Mouse (Mus musculus): ENCODE measurements around the gene Ryr3. TPM values are rescaled to one million over a fixed set of nuclear protein-coding genes. Genes with fewer than 3 reads are reported as not detected.

Ryr3 gene
- 2.0 and 2.1 TPM in 2 replicates for polyA plus RNA-seq (2015; fragmentation: Nextera tagmentation; extraction: Ambion mirVana)

- WGBS, result 0% methylated on average over 49 of the region's 72 CpGs
- TF ChIP-seq CTCF (IDR thresholded peaks at IDR 0.05; ENCODE audit: low read depth) (peak; percentile 30), EP300 (optimal IDR thresholded peaks at IDR 0.05) (no peak)
- Histone ChIP-seq H3K4me2 (replicated peaks; ENCODE audit: low read depth) (peak within 1 kb of the TSS; percentile 63), H3K27me3 (ENCODE audit: control insufficient read depth, insufficient read depth, low read length) (no peaks in the 10 kb centered on the region; the same call in 1 of the 2 replicates), H3K36me3 (ENCODE audit: control insufficient read depth, insufficient read depth, low read length) (no peaks in the 10 kb centered on the region), H3K27ac (replicated peaks) (peak within 1 kb of the TSS; percentile 45; the same call in 1 of the 2 replicates), H3K9ac (ENCODE audit: low read length) (peak within 1 kb of the TSS; percentile 48), H3K9me3 (ENCODE audit: control insufficient read depth, low read length) (no peaks in the 10 kb centered on the region), H3K4me1 (replicated peaks; ENCODE audit: control insufficient read depth, insufficient read depth) (no peaks in the 10 kb centered on the region), H3K4me3 (ENCODE audit: low read depth, low read length) (peak within 1 kb of the TSS; percentile 48)
- ATAC-seq (ENCODE audit: low FRiP score, low TSS enrichment) (peak; percentile 90), DNase-seq (ENCODE audit: low spot score) (peak; percentile 32)
Observed at GRCm38 (mm10) chr2:113216746-113217461, at the start of gene Ryr3. Gene Ryr3, minus strand, starts transcription at chr2:113217096.

- TF ChIP-seq EP300 (optimal IDR thresholded peaks at IDR 0.05) (no peak), CTCF (IDR thresholded peaks at IDR 0.05; ENCODE audit: low read depth) (no peak)
- 53% methylated on average over 5 of the region's 5 CpGs for WGBS
- no peak for ATAC-seq (ENCODE audit: low FRiP score, low TSS enrichment)
Observed at GRCm38 (mm10) chr2:113238871-113239270, 22.0 kb upstream of the Ryr3 start.

DNA sequence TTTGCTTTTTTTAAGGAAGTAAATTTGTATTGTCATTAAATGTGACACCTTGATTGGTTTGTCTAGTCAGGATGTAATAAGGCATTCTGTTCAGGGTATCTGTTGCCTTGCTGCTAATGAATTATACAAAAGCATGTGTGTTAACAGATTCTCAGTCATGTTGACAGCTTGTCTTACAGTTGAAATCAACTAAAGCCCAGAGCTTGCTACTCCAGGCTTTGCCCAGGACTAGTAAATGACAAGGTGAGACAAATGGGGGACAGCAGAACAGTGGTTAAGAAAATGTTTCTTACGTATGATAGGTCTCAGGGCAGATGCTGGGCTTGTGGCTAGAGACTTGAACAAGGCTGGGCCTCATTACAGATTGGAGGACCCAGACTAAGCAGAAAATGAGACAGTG, 20.1 kb upstream of the Ryr3 start:
- Histone ChIP-seq H3K27ac (replicated peaks) (no peak overlapping the region), H3K36me3 (ENCODE audit: control insufficient read depth, insufficient read depth, low read length) (no peaks in the 10 kb centered on the region), H3K9ac (ENCODE audit: low read length) (no peak overlapping the region), H3K4me2 (replicated peaks; ENCODE audit: low read depth) (no peak overlapping the region), H3K4me1 (replicated peaks; ENCODE audit: control insufficient read depth, insufficient read depth) (no peaks in the 10 kb centered on the region), H3K9me3 (ENCODE audit: control insufficient read depth, low read length) (no peaks in the 10 kb centered on the region), H3K4me3 (ENCODE audit: low read depth, low read length) (no peak overlapping the region), H3K27me3 (ENCODE audit: control insufficient read depth, insufficient read depth, low read length) (no peaks in the 10 kb centered on the region)
- TF ChIP-seq CTCF (IDR thresholded peaks at IDR 0.05; ENCODE audit: low read depth) (no peak), EP300 (optimal IDR thresholded peaks at IDR 0.05) (no peak)
- ATAC-seq (ENCODE audit: low FRiP score, low TSS enrichment) (no peak), DNase-seq (ENCODE audit: low spot score) (no peak)
- 72% methylated on average over 1 of the region's 1 CpGs for WGBS

More at GRCm38 (mm10) chr2:113238871-113239270, 22.0 kb upstream of the Ryr3 start:
- Histone ChIP-seq H3K27ac (replicated peaks) (no peak overlapping the region), H3K36me3 (ENCODE audit: control insufficient read depth, insufficient read depth, low read length) (no peaks in the 10 kb centered on the region), H3K4me3 (ENCODE audit: low read depth, low read length) (no peak overlapping the region), H3K9me3 (ENCODE audit: control insufficient read depth, low read length) (no peaks in the 10 kb centered on the region), H3K9ac (ENCODE audit: low read length) (no peak overlapping the region), H3K4me2 (replicated peaks; ENCODE audit: low read depth) (no peak overlapping the region), H3K4me1 (replicated peaks; ENCODE audit: control insufficient read depth, insufficient read depth) (no peaks in the 10 kb centered on the region), H3K27me3 (ENCODE audit: control insufficient read depth, insufficient read depth, low read length) (no peaks in the 10 kb centered on the region)
- DNase-seq (ENCODE audit: low spot score), result no peak

GRCm38 (mm10) chr2:113234559-113234958, 17.7 kb upstream of the Ryr3 start:
- Histone ChIP-seq H3K4me3 (ENCODE audit: low read depth, low read length) (no peak overlapping the region), H3K27ac (replicated peaks) (no peak overlapping the region), H3K27me3 (ENCODE audit: control insufficient read depth, insufficient read depth, low read length) (no peaks in the 10 kb centered on the region), H3K4me2 (replicated peaks; ENCODE audit: low read depth) (no peak overlapping the region), H3K36me3 (ENCODE audit: control insufficient read depth, insufficient read depth, low read length) (no peaks in the 10 kb centered on the region), H3K4me1 (replicated peaks; ENCODE audit: control insufficient read depth, insufficient read depth) (no peaks in the 10 kb centered on the region), H3K9ac (ENCODE audit: low read length) (no peak overlapping the region), H3K9me3 (ENCODE audit: control insufficient read depth, low read length) (no peaks in the 10 kb centered on the region)
- 11% methylated on average over 3 of the region's 3 CpGs for WGBS
- ATAC-seq (ENCODE audit: low FRiP score, low TSS enrichment) (no peak), DNase-seq (ENCODE audit: low spot score) (peak; percentile 18)
- TF ChIP-seq EP300 (optimal IDR thresholded peaks at IDR 0.05), result no peak
- TF ChIP-seq CTCF (IDR thresholded peaks at IDR 0.05; ENCODE audit: low read depth), result peak; percentile 84

- no peaks in the 10 kb centered on the region for H3K4me1 ChIP-seq (replicated peaks; ENCODE audit: control insufficient read depth, insufficient read depth)
- H3K4me3 ChIP-seq (ENCODE audit: low read depth, low read length), result no peak overlapping the region
- H3K9me3 ChIP-seq (ENCODE audit: control insufficient read depth, low read length), result no peaks in the 10 kb centered on the region
- ATAC-seq (ENCODE audit: low FRiP score, low TSS enrichment) (no peak), DNase-seq (ENCODE audit: low spot score) (no peak)
- H3K9ac ChIP-seq (ENCODE audit: low read length), result no peak overlapping the region
- WGBS, result 56% methylated on average over 3 of the region's 3 CpGs
- H3K27me3 ChIP-seq (ENCODE audit: control insufficient read depth, insufficient read depth, low read length), result no peaks in the 10 kb centered on the region
- H3K36me3 ChIP-seq (ENCODE audit: control insufficient read depth, insufficient read depth, low read length), result no peaks in the 10 kb centered on the region
- no peak for TF ChIP-seq EP300 (optimal IDR thresholded peaks at IDR 0.05)
- no peak for TF ChIP-seq CTCF (IDR thresholded peaks at IDR 0.05; ENCODE audit: low read depth)
- H3K27ac ChIP-seq (replicated peaks), result no peak overlapping the region
- H3K4me2 ChIP-seq (replicated peaks; ENCODE audit: low read depth), result no peak overlapping the region
Observed at GRCm38 (mm10) chr2:113233356-113233755, 16.5 kb upstream of the Ryr3 start.

- H3K4me3 ChIP-seq (ENCODE audit: low read depth, low read length), result peak overlapping the region; percentile 48
- H3K4me2 ChIP-seq (replicated peaks; ENCODE audit: low read depth), result peak overlapping the region; percentile 63
- TF ChIP-seq EP300 (optimal IDR thresholded peaks at IDR 0.05) (no peak), CTCF (IDR thresholded peaks at IDR 0.05; ENCODE audit: low read depth) (no peak)
- H3K9me3 ChIP-seq (ENCODE audit: control insufficient read depth, low read length), result no peaks in the 10 kb centered on the region
- DNase-seq (ENCODE audit: low spot score), result no peak
- no peak for ATAC-seq (ENCODE audit: low FRiP score, low TSS enrichment)
- no peaks in the 10 kb centered on the region for H3K4me1 ChIP-seq (replicated peaks; ENCODE audit: control insufficient read depth, insufficient read depth)
- no peaks in the 10 kb centered on the region; the same call in 1 of the 2 replicates for H3K27me3 ChIP-seq (ENCODE audit: control insufficient read depth, insufficient read depth, low read length)
- H3K9ac ChIP-seq (ENCODE audit: low read length), result peak overlapping the region; percentile 48
- 2% methylated on average over 23 of the region's 23 CpGs for WGBS
- H3K36me3 ChIP-seq (ENCODE audit: control insufficient read depth, insufficient read depth, low read length), result no peaks in the 10 kb centered on the region
- H3K27ac ChIP-seq (replicated peaks), result peak overlapping the region; percentile 35; the same call in 1 of the 2 replicates
Observed at GRCm38 (mm10) chr2:113216105-113216745, 671 bp downstream of the Ryr3 start.
